Mouse (Mus musculus) MEL (cell line): ENCODE results near the gene Wdr38. TPM values are rescaled to one million over a fixed set of nuclear protein-coding genes. Genes with fewer than 3 reads are reported as not detected.

Experiments
- DNase-seq: peaks from one replicate; pipeline ENCODE4 v3.0.0; 2011; ENCODE audit warnings: low read depth, low spot score
- H3K27ac ChIP-seq: 2 replicates; pipeline ENCODE4 v1.5.1; 2012; ENCODE audit warnings: low read depth, mild to moderate bottlenecking, control low read depth, low read length, moderate library complexity; ENCODE audit not compliant: control insufficient read depth
- H3K27me3 ChIP-seq, 2 experiments: fragments of 150-350 bp in 1 of 2; sonication (generic) in 1 of 2; 2 replicates each; pipeline ENCODE4 v1.6.1; 2012; ENCODE audit warnings: low read length in 2 of 2, mild to moderate bottlenecking in 2 of 2, improper control_type of control experiment in 1 of 2, moderate library complexity in 1 of 2; ENCODE audit not compliant: insufficient read depth in 2 of 2, control insufficient read depth in 1 of 2
- H3K36me3 ChIP-seq, 2 experiments: 2 replicates each; pipeline ENCODE4 v1.6.1; 2012 to 2014; ENCODE audit warnings: low read length in 2 of 2, improper control_type of control experiment in 1 of 2, inconsistent platforms in 1 of 2, mild to moderate bottlenecking in 1 of 2; ENCODE audit not compliant: insufficient read depth in 2 of 2, control insufficient read depth in 1 of 2
- H3K4me1 ChIP-seq, 2 experiments: fragments of 150-350 bp in 1 of 2; sonication (generic) in 1 of 2; 2 replicates each; pipeline ENCODE4 v1.6.1; 2012; ENCODE audit warnings: low read length in 2 of 2, improper control_type of control experiment in 1 of 2, mild to moderate bottlenecking in 1 of 2; ENCODE audit not compliant: insufficient read depth in 2 of 2, control insufficient read depth in 1 of 2
- H3K4me3 ChIP-seq, 2 experiments: fragments of 150-350 bp in 1 of 2; sonication (generic) in 1 of 2; 2 replicates each; pipeline ENCODE4 v1.5.1; 2012; ENCODE audit warnings: low read depth in 2 of 2, low read length in 2 of 2, mild to moderate bottlenecking in 2 of 2, moderate library complexity in 2 of 2, control low read depth in 1 of 2, improper control_type of control experiment in 1 of 2; ENCODE audit not compliant: control insufficient read depth in 1 of 2, insufficient read depth in 1 of 2
- H3K79me2 ChIP-seq: 2 replicates; pipeline ENCODE4 v1.6.1; 2012; ENCODE audit warnings: mild to moderate bottlenecking, low read length, moderate library complexity; ENCODE audit not compliant: control insufficient read depth, poor library complexity, insufficient read depth
- H3K9ac ChIP-seq: 2 replicates; pipeline ENCODE4 v1.6.1; 2012; ENCODE audit warnings: low read depth, mild to moderate bottlenecking, control low read depth, low read length, moderate library complexity; ENCODE audit not compliant: control insufficient read depth, poor library complexity, severe bottlenecking
- H3K9me3 ChIP-seq: fragments of 150-350 bp; sonication (generic); replicated peaks from 2 replicates; pipeline ENCODE4 v1.6.1; 2012; ENCODE audit warnings: mild to moderate bottlenecking, low read length, improper control_type of control experiment, moderate library complexity; ENCODE audit not compliant: insufficient read depth
- BHLHE40 ChIP-seq: IDR thresholded peaks from 2 replicates; pipeline ENCODE4 v1.6.1; 2012; ENCODE audit warnings: low read depth, mild to moderate bottlenecking, inconsistent platforms, low read length, improper control_type of control experiment, borderline replicate concordance
- CHD1 ChIP-seq: IDR thresholded peaks from 2 replicates; pipeline ENCODE4 v1.6.1; 2012; ENCODE audit warnings: low read depth, mild to moderate bottlenecking, inconsistent platforms, low read length, improper control_type of control experiment
- CHD2 ChIP-seq: IDR thresholded peaks from 2 replicates; pipeline ENCODE4 v1.6.1; 2011; ENCODE audit warnings: low read length, improper control_type of control experiment
- CTCF ChIP-seq, 3 experiments: IDR thresholded peaks in 2 of 3; conservative IDR thresholded peaks in 1 of 3; 2 replicates each; pipeline ENCODE4 v1.5.1; 2011 to 2012; ENCODE audit warnings: low read length in 3 of 3, low read depth in 2 of 3, mild to moderate bottlenecking in 2 of 3, improper control_type of control experiment in 1 of 3, inconsistent platforms in 1 of 3, mixed read lengths in 1 of 3, moderate library complexity in 1 of 3; ENCODE audit not compliant: control insufficient read depth in 1 of 3, insufficient read depth in 1 of 3, poor library complexity in 1 of 3, severe bottlenecking in 1 of 3
- E2F4 ChIP-seq: IDR thresholded peaks from 2 replicates; pipeline ENCODE4 v1.6.1; 2011; ENCODE audit warnings: low read depth, low read length, improper control_type of control experiment, borderline replicate concordance
- ETS1 ChIP-seq: IDR thresholded peaks from 2 replicates; pipeline ENCODE4 v1.6.1; 2012; ENCODE audit warnings: low read depth, mild to moderate bottlenecking, inconsistent platforms, low read length, improper control_type of control experiment, moderate library complexity
- GABPA ChIP-seq: IDR thresholded peaks from 2 replicates; pipeline ENCODE4 v1.6.1; 2012; ENCODE audit warnings: low read depth, mild to moderate bottlenecking, inconsistent platforms, low read length, improper control_type of control experiment, moderate library complexity
- KAT2A ChIP-seq: conservative IDR thresholded peaks from 2 replicates; pipeline ENCODE4 v1.6.1; 2012; ENCODE audit warnings: low read depth, low read length, improper control_type of control experiment, inconsistent platforms
- MYB ChIP-seq: IDR thresholded peaks from 2 replicates; pipeline ENCODE4 v1.6.1; 2011; ENCODE audit warnings: mild to moderate bottlenecking, low read depth, low read length, improper control_type of control experiment
- MYC ChIP-seq: IDR thresholded peaks from 2 replicates; pipeline ENCODE4 v1.6.1; 2011; ENCODE audit warnings: low read depth, mild to moderate bottlenecking, low read length, improper control_type of control experiment, moderate library complexity
- NRF1 ChIP-seq: IDR thresholded peaks from 2 replicates; pipeline ENCODE4 v1.6.1; 2014; ENCODE audit warnings: low read depth, mild to moderate bottlenecking, inconsistent platforms, low read length, improper control_type of control experiment, moderate library complexity; ENCODE audit not compliant: poor library complexity, insufficient read depth, severe bottlenecking
- POLR2A ChIP-seq, 2 experiments: IDR thresholded peaks; 2 replicates each; pipeline ENCODE4 v1.6.1; 2011 to 2012; ENCODE audit warnings: low read length in 2 of 2, mild to moderate bottlenecking in 2 of 2, control low read depth in 1 of 2, improper control_type of control experiment in 1 of 2, low read depth in 1 of 2, moderate library complexity in 1 of 2; ENCODE audit not compliant: control insufficient read depth in 1 of 2, insufficient read depth in 1 of 2, poor library complexity in 1 of 2
- POLR2AphosphoS5 ChIP-seq: IDR thresholded peaks from 2 replicates; pipeline ENCODE4 v1.6.1; 2012; ENCODE audit warnings: low read depth, borderline replicate concordance, mild to moderate bottlenecking, inconsistent platforms, low read length, moderate library complexity, mixed read lengths
- TAL1 ChIP-seq: IDR thresholded peaks from 2 replicates; pipeline ENCODE4 v1.6.1; 2012; ENCODE audit warnings: mild to moderate bottlenecking, inconsistent platforms, low read length, moderate library complexity, mixed read lengths
- TBP ChIP-seq: IDR thresholded peaks from 2 replicates; pipeline ENCODE4 v1.8.0; 2011; ENCODE audit warnings: low read depth, low read length, improper control_type of control experiment
- ZKSCAN1 ChIP-seq: IDR thresholded peaks from 2 replicates; pipeline ENCODE4 v1.6.1; 2012; ENCODE audit warnings: low read depth, mild to moderate bottlenecking, inconsistent platforms, low read length, improper control_type of control experiment, moderate library complexity
- ZMIZ1 ChIP-seq: IDR thresholded peaks from 2 replicates; pipeline ENCODE4 v1.6.1; 2012; ENCODE audit warnings: low read depth, mild to moderate bottlenecking, inconsistent platforms, low read length, improper control_type of control experiment, moderate library complexity
- ZNF384 ChIP-seq: IDR thresholded peaks from 2 replicates; pipeline ENCODE4 v1.6.1; 2012; ENCODE audit warnings: low read depth, mild to moderate bottlenecking, inconsistent platforms, low read length, improper control_type of control experiment
- polyA plus RNA-seq, 2 experiments: library from polyadenylated mRNA; stranded (reverse) in 1 of 2; unstranded in 1 of 2; fragments of >175 nt in 1 of 2; fragments of >200 nt in 1 of 2; gene quantifications; 2 replicates each; pipeline versions ENCODE4 v1.2.1 to v1.2.4; 2012; ENCODE audit warnings: low replicate concordance in 2 of 2, low read depth in 1 of 2; ENCODE audit not compliant: insufficient read length in 2 of 2, insufficient read depth in 1 of 2, missing spikeins in 1 of 2
- total RNA-seq: library from RNA; depleted of rRNA; stranded (reverse); fragments of 300-350 nt; gene quantifications from 2 replicates; pipeline ENCODE4 v1.2.3, GENCODE M21; 2012

Wdr38 gene
- total and polyA plus RNA-seq, 3 experiments: 0.77 to 0.79 TPM; not detected in 1

DNA sequence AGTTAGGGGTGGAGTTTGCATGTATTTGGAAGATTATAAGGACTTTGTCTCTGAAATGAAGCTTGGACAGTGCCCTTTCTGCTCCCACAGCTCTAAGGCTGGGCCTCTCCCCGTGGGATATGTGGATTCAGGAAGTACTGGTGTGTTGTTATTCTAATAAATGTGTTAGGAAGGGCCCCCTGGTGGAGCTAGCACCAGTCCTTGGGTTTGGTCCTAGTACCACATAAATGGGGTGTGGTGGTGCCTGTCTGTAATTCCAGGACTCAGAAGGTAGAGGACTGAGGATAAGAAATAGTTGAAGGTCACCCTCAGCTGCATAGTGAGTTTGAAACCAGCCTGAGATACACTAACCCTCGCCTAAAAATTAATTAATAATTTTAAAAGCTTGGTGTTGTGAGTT, 24.1 kb upstream of the Wdr38 start:
- TF ChIP-seq CTCF (IDR thresholded peaks at IDR 0.05 in 2 of 3, conservative IDR thresholded peaks at IDR 0.05 in 1 of 3; ENCODE audit: control insufficient read depth in 1 of 3, insufficient read depth in 1 of 3, low read depth in 2 of 3, low read length in 3 of 3, poor library complexity in 1 of 3, severe bottlenecking in 1 of 3): peak in 1 of 3 experiments; percentile 7; a peak in 2 of 6 replicates
- TF ChIP-seq ETS1: no peak
- TF ChIP-seq POLR2AphosphoS5: no peak
- H3K9ac ChIP-seq: no peak overlapping the region
- DNase-seq: no peak
- H3K4me1 ChIP-seq: peaks cover 4 to 39% of the 10 kb centered on the region in 2 experiments
- peaks cover 0 to 16% of the 10 kb centered on the region in 2 experiments; a peak in 2 of 4 replicates for H3K36me3 ChIP-seq
- no peak overlapping the region for H3K4me3 ChIP-seq
- no peaks in the 10 kb centered on the region for H3K9me3 ChIP-seq
- no peak overlapping the region for H3K27ac ChIP-seq
- H3K79me2 ChIP-seq: no peaks in the 10 kb centered on the region
- no peaks in the 10 kb centered on the region for H3K27me3 ChIP-seq

DNA sequence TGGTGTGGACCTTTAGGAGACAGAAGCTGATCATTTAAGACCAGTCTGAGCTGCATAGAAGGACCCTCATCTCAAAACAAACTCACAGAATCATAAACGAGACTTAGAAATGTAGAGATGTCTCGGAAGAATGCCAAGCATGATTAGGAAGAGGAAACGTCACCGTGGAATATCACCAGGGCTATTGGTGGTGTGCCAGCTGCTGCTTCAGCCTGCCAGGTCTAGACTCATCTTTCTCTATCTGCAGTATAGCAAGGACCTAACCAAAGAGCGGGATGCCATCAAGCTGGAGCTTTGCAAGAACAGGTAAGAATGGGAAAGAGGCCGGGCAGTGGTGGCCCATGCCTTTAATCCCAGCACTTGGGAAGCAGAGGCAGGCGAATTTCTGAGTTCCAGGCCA, 23.6 kb upstream of the Wdr38 start:
- H3K36me3 ChIP-seq: peaks cover 0 to 16% of the 10 kb centered on the region in 2 experiments; a peak in 2 of 4 replicates
- peaks cover 4 to 39% of the 10 kb centered on the region in 2 experiments for H3K4me1 ChIP-seq
- H3K9me3 ChIP-seq: no peaks in the 10 kb centered on the region
- no peak overlapping the region for H3K4me3 ChIP-seq
- no peak for DNase-seq
- TF ChIP-seq POLR2A (IDR thresholded peaks at IDR 0.05; ENCODE audit: control insufficient read depth in 1 of 2, insufficient read depth in 1 of 2, low read depth in 1 of 2, low read length in 2 of 2, poor library complexity in 1 of 2) (no peak), ETS1 (peak; percentile 37; the same call in 1 of the 2 replicates), TBP (no peak), BHLHE40 (no peak)
- TF ChIP-seq, all 39 proteins: peak for 1
- H3K79me2 ChIP-seq: no peaks in the 10 kb centered on the region
- H3K9ac ChIP-seq: no peak overlapping the region
- H3K27me3 ChIP-seq: no peaks in the 10 kb centered on the region
- H3K27ac ChIP-seq: no peak overlapping the region

DNA sequence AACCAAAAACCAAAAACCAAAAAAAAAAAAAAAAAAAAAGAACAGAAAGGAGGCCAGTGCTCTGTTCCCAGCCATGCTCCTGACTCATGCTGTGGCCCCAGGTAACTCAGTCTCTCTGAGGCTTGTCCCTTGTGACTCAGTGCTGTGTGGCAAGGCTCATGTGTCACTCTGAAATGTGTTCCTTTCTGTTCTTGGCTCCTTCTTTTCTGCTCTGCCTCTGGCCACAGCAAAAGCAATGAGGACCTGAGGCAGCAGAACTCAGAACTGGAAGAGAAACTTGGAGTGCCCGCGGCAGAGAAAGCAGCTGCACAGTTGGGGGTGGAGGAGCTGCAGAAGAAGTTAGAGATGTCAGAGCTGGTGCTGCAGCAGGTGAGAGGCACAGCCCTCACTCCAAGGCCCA, 23.1 kb upstream of the Wdr38 start:
- no peaks in the 10 kb centered on the region for H3K9me3 ChIP-seq
- H3K4me3 ChIP-seq: no peak overlapping the region
- peaks cover 4 to 39% of the 10 kb centered on the region in 2 experiments for H3K4me1 ChIP-seq
- DNase-seq: no peak
- no peak overlapping the region for H3K9ac ChIP-seq
- H3K27ac ChIP-seq: no peak overlapping the region
- peaks cover 0 to 16% of the 10 kb centered on the region in 2 experiments; a peak in 2 of 4 replicates for H3K36me3 ChIP-seq
- H3K27me3 ChIP-seq: no peaks in the 10 kb centered on the region
- no peak for TF ChIP-seq MYC
- TF ChIP-seq ZMIZ1: no peak
- no peak for TF ChIP-seq CHD1
- TF ChIP-seq GABPA: no peak
- no peak for TF ChIP-seq TBP
- no peak for TF ChIP-seq ZKSCAN1
- TF ChIP-seq NRF1: no peak
- no peak for TF ChIP-seq KAT2A
- no peak for TF ChIP-seq MYB
- TF ChIP-seq CHD2: no peak
- no peak for TF ChIP-seq TAL1
- no peak for TF ChIP-seq BHLHE40
- no peak for TF ChIP-seq E2F4
- no peak for TF ChIP-seq ZNF384
- H3K79me2 ChIP-seq: no peaks in the 10 kb centered on the region
